In the genomic region with DNA sequence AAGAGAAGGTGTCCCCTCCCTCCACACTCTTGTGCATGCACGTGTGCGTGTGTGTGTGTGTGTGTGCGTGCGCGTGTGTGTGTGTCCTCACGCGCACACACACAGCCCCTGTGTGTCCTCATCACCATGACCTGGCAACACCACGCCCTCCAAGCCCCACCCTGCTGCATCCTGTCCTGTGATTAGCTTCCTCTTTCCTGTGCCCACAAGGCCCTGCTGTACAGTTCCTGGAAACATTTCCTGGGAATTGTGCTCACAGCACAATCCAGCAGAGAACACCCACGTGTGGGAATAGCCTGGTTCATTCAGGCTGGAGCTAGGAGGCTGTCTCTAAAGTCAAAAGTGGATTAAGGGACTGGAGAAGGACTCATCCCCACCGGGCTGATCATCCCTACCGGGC, we compare ENCODE assay signal across 1 mouse cellular context.
TF ChIP-seq lines count a peak whose summit lies in the region.

No protein-coding gene starts in this region.

TF ChIP-seq in MEL, 35 proteins besides CTCF, POLR2A, EP300 and RAD21 (continued from another document):
- peak; percentile 47; the same call in 1 of the 2 replicates for TF ChIP-seq MYC (IDR thresholded peaks at IDR 0.05; ENCODE audit: low read depth, low read length)
